Mouse (Mus musculus): ENCODE measurements around the gene Thada.

Gene Thada

GRCm38 (mm10) chr17:84351912-84352789 lies 113.9 kb downstream of the Thada start:
- no peak for DNase-seq (ENCODE audit: low read depth, low spot score)

DNA sequence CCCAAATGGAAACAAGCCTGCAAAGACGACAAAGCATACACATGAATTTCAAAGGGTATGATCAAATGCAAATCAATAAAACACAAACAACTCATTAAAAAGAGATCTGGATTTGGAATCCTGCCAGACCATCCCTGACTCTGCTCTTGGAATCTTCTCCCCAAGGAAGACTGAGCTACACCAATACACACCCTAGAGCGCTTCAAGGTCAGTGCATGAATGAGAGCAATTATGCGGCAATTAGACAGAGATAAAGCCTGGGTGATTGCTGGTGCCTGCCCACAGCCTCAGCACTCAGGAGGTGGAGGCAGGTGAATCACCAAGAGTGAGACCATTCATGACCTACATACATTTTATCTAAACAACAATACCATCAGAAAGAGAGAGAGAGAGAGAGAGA lies 114.7 kb downstream of the Thada start:
- DNase-seq (ENCODE audit: low read depth, low spot score): peak; percentile 51

DNA sequence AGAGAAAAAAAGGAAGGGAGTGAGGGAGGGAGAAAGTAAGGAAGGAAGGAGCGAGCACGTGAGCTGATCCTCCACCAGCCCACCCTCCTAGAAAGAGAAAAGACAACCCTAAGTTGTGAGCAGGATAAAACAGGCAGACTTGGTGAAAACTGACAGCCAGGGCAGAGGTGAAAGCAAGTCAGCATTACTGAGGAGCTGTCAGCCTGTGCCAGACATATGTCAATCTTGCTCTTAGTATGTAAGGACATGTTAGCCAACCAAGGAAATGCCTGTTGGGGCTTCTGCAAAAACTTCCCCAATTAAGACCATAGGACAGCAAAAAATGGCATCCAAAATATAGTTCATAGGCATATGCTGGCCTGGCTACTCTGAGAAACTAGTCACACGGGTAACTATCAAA lies 117.1 kb downstream of the Thada start:
- no peak for DNase-seq (ENCODE audit: low read depth, low spot score)

DNA sequence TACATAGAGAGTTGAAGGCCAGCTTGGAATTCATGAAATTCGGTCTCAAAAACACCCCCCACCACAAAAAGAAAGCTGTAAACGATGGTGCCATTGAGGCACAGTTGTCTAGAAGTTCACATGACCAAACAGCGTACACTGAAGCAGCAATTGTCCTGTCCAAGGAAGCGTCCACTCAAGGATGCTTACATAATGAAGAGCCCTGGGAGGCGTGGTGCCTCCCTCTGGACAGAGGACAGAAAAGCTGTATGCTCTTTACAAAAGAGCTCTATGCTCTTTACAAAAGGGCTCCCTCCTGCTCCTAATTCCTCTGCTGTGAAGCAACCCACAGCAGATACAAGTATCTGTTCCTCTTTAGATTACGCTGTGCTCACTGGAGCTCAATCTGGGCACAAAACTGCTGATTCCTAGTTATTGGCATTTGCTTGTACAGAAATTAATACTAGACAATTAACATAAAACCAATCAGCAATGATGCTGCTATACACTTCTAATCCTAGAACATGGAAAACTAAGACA lies 123.6 kb downstream of the Thada start:
- DNase-seq (ENCODE audit: low read depth, low spot score): peak; percentile 48

DNA sequence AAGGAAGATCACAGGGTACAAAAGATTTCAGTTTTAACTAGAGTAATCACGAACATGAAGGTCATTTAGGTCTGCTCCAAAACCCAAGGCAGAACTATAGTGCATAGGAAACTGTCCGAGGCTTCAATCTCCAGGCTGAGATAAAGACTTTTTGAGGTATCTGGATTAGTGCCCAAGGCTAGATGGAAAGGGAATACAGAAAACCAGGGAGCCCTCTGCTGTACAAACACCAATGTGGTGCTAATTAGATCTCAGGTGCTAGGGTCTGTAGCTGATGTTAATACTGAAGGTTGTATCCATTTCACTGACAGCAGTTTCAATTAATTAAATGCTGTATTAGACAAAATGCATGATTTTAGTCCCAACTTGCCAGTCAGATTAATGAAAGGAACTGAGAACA lies 124.3 kb downstream of the Thada start:
- DNase-seq (ENCODE audit: low read depth, low spot score): no peak

DNA sequence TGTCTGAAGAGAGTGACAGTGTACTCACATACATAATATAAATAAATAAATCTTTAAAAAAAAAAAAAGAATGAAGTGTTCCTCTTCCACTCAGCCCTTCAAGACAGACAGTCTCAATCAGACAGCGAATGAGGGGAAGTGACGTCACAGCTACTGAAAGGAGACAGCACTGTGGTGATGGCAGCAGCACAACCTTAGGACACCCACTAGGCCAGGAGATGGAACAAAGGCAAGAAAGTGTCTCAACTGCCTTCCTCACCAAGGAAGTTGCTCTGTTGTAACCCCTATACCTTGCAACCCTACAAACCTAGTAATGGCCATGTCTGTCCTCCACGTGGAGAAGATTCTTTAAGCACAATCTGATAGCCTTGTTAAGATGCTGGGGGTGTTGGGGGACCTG lies 125.4 kb downstream of the Thada start:
- DNase-seq (ENCODE audit: low read depth, low spot score): no peak

GRCm38 (mm10) chr17:84335996-84336395 lies 130.0 kb downstream of the Thada start:
- no peak for DNase-seq (ENCODE audit: low read depth, low spot score)

- no peak for DNase-seq (ENCODE audit: low read depth, low spot score)
Measured at GRCm38 (mm10) chr17:84335076-84335475, 130.9 kb downstream of the Thada start.

DNA sequence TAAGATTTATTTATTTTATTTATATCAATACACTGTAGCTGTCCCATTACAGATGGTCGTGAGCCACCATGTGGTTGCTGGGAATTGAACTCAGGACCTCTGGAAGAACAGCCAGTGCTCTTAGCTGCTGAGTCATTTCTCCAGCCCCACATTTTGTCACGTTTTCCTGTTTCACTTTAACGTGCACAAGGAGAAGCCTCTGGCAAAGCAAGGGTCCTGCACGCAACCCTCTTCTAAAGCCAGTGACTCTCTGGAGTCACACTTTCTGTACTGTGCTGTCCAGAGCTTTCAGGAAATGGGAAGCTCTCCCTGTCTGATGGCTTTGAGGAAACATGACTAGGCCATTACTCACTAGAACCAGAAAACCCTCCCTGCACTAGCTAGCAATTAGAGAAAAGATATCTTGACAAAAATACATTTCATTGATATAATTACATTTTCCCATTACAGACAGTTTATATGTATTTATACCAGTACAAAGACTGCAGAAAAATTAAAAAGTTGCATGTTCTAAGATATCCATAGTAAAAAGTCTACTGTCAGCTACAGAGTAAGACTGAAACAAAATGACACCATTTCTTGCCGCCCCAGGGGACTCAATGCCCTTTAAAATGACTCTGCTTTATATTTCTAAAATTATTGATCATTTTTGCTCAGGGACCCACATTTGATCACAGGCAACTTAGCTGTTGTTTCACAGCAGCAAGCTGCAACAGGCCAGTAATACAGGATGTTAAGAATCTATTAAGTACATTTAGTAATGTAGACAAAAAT lies 131.6 kb downstream of the Thada start:
- no peak for DNase-seq (ENCODE audit: low read depth, low spot score)

DNA sequence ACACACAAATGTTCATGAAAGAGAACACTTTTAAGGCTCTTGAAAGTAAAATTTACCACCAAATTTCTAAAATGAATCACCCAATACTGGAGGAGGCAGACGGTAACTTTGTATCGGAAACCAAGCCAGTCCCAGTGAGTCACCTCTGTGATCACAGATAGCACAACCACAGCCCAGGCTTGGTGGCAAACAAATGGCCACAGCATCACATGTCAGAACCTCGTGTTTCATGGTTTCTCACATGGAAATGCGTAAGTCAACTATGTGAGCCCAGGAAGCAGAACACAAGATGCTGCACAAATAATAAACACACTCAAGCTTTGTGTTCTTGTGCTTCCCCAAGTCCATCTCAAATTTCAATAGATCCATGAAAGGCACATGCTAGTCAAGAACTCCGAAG lies 133.1 kb downstream of the Thada start:
- peak; percentile 58 for DNase-seq (ENCODE audit: low read depth, low spot score)

- no peak for DNase-seq (ENCODE audit: low read depth, low spot score)
Measured at GRCm38 (mm10) chr17:84330986-84331385, 135.0 kb downstream of the Thada start.

DNA sequence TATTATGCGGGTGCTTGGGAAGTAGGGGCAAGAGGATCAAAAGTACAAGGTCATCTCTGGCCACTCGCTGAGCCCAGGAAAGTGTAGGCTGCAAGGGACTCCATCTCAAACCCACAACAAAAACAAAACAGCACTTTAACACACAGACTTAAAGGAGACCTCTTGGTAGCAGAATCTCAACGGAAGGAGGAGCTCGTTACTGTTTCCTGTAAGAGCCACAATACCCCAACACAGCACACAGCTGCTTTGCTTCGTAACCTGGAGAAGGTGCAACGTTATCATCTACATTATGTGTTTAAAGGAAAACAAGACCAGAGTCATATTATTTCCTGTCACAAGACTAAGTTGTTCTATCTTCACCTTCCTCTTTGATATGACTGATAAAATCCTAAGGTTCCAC lies 135.5 kb downstream of the Thada start:
- no peak for DNase-seq (ENCODE audit: low read depth, low spot score)

DNA sequence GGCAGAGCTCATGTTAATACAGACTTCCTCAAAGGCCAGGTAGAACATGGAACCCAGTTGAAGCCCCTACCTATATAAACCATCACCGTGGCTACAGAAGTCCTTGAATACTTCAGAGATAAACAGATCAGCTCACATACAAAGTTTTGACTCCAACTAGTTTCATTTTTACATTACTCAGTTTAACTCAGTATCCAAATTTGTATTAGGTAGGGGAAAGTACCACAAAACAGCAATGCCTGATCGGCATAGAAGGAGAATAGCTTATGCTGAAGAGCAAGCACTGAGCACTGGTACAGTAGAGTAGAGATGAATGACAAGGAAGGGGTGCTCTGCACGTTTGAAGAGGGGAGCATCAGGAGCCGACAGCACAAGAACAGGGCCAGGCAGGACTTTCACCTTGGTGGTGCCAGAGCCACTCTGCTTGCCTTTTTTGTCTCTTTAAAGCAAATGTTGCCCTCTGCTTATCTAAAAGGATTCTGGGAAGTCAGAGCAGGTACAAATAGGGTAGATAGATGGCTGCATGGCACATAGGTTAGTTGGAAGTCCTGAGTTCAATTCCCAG lies 136.0 kb downstream of the Thada start:
- DNase-seq (ENCODE audit: low read depth, low spot score): no peak

GRCm38 (mm10) chr17:84328526-84328925 lies 137.5 kb downstream of the Thada start:
- no peak for DNase-seq (ENCODE audit: low read depth, low spot score)

- DNase-seq (ENCODE audit: low read depth, low spot score): no peak
Measured at GRCm38 (mm10) chr17:84327051-84327925, 138.7 kb downstream of the Thada start.

- peak; percentile 32 for DNase-seq (ENCODE audit: low read depth, low spot score)
Measured at GRCm38 (mm10) chr17:84322176-84322575, 143.8 kb downstream of the Thada start.

GRCm38 (mm10) chr17:84321351-84321750 lies 144.7 kb downstream of the Thada start:
- DNase-seq (ENCODE audit: low read depth, low spot score): peak; percentile 66

DNA sequence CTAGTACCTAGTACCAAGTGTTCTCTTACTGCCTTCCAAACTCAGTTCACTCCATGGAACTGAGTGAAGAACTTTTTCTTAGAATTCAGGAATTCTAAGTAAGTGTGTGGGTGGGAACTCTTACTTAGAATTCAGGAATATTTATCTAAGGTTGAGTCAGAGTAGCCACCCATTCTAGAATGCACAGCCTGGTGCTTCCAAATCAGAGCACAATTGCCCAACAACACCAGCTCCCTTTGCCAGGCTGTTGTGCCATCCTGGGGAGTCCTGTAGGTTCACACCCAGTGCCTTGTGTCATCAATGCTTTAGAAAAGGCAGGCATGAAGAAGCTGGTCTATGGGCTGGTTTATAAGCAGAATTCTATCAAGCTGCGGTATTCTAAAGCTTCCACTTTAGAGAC lies 145.4 kb downstream of the Thada start:
- DNase-seq (ENCODE audit: low read depth, low spot score): peak; percentile 76

DNA sequence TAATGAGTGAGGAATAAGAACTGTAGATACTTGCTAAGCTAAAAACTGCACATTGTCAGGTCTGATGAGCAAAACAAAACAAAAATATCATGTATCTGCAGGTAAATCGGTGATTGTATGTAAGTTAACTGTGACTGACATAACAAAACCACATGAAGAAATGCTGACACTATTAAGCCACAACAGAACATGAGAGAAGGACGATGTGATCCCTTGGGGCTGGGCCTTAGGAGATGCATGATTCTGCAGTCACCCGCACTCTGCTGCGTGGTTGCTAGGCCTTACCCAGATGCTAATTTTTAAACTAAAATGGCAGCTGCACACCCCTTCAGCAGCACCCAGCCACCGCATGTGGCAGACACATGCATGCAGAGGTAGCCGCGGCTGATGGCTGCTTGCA lies 151.7 kb downstream of the Thada start:
- no peak for DNase-seq (ENCODE audit: low read depth, low spot score)

DNA sequence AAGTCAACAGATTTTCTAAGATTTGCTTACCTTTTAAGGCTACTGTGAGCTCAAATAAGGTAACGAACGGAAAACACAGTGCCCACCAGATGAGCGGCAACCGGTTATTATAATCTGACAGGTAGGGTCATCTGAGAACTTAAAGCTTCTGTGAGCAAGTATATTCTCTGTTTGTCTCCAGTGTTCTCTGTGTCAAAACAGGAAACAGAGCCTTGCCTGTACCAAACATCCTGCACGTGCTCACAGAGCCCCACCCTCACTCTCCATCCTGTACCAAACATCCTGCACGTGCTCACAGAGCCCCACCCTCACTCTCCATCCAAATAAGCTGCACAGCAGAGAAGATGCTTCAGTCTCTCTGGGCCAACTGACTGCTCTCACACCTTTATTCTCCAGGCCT lies 152.5 kb downstream of the Thada start:
- DNase-seq (ENCODE audit: low read depth, low spot score): no peak

DNA sequence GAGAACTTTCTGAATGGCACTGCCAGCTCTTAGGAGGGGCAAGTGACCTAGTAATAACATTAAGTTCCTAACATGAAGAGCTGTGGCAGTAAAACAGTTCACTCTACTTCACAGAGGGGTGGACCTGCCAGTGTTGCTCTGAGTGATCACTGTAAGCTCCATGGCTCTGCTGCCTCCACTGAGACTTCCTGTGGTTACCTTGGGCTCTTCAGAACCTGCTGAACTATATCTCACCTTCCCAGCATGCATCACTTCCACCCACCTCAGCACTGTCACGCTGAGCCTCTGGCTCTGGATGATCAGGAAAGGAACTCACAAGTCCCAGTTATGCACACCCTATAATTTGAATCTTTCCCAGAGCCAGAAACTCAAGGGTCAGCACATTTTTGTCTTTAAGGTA lies 159.9 kb downstream of the Thada start:
- DNase-seq (ENCODE audit: low read depth, low spot score): no peak
